Mouse (Mus musculus) erythroblast, embryonic 14.5 days (primary cell): ENCODE measurements around the gene Jag2.

Experiments
- GATA1 ChIP-seq: IDR thresholded peaks from 2 replicates; pipeline ENCODE4 v1.6.1; 2012; ENCODE audit warnings: low read length, inconsistent platforms, mixed read lengths
- TAL1 ChIP-seq: IDR thresholded peaks from 3 replicates; pipeline ENCODE4 v1.6.1; 2012; ENCODE audit warnings: low read length, inconsistent platforms, mixed read lengths

- TF ChIP-seq GATA1, result no peak
- no peak for TF ChIP-seq TAL1
Measured at GRCm38 (mm10) chr12:112950761-112951129, 21.2 kb upstream of the Jag2 start.
